Mouse (Mus musculus) spleen, embryonic (tissue): ENCODE data around the gene Hist1h4j.

Experiments
- CTCF ChIA-PET: fragments of 350-600 bp; sonication (Branson Sonifier 250); formaldehyde crosslinking; loops from one replicate; lab custom pipeline; 2022; lab: Charles Lee

Gene Hist1h4j

GRCm38 (mm10) chr13:21722993-21723836 lies 11.6 kb upstream of the Hist1h4j start:
- CTCF ChIA-PET = interaction anchor here (0.6 to 0.7 kb wide), 2 partner anchors 19 to 125 kb away, joined by 3 to 15 read pairs; no protein-coding TSS in a partner anchor

DNA sequence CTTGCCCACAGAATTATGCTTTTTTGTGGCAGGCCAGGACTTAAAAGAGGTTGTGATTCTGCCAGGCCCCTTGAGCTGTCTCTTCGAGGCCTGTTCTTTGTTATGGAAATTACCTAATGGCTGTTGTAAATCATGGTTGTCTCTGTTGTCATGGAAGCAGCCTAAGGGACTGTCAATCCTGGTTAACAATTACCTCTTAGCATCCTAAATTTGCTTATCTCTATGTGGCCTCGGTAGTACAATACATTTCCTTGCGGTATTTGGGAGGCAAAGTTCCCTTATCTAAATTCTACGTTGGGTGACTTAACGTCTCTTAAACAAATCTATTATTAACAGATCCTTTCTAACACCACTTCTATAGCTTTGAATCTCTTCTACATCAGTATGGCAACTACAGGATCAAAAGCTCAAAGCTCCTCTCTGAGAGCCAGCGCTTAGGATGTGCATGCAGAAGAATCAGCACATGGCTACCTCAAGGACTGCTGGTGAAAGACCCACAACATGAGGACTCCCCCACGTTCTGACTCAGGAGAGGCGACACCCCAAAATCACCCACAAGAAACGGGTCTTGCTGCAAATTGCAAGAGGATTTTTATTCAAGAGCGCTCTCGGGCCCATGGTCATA lies 6.8 kb upstream of the Hist1h4j start:
- CTCF ChIA-PET = interaction anchor here (1.0 kb wide), 1 partner anchor 9 kb away, joined by 4 read pairs; no protein-coding TSS in a partner anchor

DNA sequence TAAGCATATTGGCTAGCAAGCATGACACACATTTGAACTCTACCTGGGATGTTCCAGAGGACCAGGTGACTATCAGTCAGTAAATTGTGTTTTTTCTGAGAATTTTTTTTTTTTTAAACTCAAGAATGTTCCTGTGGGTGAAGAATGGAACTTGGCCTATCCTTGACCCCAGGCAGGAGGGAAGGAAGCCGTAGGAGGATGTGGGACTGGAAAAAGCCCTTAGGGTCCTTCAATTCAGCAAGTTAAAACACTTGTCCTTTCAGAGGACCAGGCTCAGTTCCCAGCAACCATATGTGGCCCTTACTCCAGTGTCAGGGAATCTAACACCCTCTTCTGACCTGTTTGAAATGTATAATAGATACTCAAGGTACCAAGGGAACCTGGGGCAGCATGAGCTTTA lies 5.3 kb upstream of the Hist1h4j start:
- CTCF ChIA-PET = no interaction called here

- CTCF ChIA-PET = interaction anchor here (0.7 kb wide), 1 partner anchor 532 kb away, joined by 3 read pairs; no protein-coding TSS in a partner anchor
Observed at GRCm38 (mm10) chr13:21733466-21733865, 1.4 kb upstream of the Hist1h4j start.

DNA sequence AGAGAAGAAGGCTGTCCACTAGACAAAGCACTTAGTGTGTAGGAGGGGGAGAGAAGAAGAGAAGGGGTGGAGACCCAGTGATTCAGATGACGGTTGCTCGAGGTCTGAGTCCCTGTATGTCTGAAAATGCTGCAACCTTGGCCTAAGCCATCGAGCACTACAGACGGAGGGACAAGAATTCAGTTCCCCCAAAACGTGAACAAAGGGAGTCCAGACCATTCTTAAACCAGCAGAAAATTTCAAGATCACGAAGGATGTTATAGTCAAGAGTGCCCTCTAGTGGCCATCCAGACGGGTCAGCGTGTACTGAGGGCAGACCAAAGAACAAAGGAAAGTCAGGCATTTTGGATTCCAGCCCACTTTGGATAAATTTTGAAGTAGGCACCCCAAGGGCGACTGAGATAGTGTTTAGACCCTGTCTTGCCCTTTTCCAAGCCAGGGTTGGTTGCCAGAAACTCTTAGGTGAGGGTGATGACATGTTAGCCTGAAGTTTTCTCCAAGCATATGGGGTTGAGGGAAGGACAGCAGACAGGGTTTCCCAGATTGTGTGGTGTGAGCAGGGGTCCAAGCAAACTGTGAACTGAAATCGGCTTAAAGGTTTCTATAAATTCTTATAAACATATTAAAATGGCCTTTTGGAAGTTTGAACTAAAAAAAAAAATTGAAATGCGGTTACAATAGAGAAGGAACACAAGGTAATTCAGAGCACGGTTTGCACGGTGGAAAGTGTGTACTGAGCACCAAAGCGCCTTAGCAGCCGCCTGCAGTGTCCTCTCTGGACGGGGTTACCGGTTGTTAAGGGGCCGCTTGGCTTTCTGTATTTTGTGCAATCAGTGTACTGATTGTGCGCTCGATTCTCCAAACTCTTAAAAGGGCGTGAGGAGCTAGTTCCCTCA lies 606 bp upstream of the Hist1h4j start:
- CTCF ChIA-PET = interaction anchor here (0.7 kb wide), 1 partner anchor 532 kb away, joined by 3 read pairs; no protein-coding TSS in a partner anchor

GRCm38 (mm10) chr13:21745006-21745405 lies 10.1 kb downstream of the Hist1h4j start:
- CTCF ChIA-PET = no interaction called here

- CTCF ChIA-PET = interaction anchor here (0.6 to 1.7 kb wide), 7 partner anchors 10 to 349 kb away, joined by 3 to 8 read pairs (median 4); partner anchors contain the start of gene Hist1h4j
Observed at GRCm38 (mm10) chr13:21749387-21750158, 14.7 kb downstream of the Hist1h4j start.

DNA sequence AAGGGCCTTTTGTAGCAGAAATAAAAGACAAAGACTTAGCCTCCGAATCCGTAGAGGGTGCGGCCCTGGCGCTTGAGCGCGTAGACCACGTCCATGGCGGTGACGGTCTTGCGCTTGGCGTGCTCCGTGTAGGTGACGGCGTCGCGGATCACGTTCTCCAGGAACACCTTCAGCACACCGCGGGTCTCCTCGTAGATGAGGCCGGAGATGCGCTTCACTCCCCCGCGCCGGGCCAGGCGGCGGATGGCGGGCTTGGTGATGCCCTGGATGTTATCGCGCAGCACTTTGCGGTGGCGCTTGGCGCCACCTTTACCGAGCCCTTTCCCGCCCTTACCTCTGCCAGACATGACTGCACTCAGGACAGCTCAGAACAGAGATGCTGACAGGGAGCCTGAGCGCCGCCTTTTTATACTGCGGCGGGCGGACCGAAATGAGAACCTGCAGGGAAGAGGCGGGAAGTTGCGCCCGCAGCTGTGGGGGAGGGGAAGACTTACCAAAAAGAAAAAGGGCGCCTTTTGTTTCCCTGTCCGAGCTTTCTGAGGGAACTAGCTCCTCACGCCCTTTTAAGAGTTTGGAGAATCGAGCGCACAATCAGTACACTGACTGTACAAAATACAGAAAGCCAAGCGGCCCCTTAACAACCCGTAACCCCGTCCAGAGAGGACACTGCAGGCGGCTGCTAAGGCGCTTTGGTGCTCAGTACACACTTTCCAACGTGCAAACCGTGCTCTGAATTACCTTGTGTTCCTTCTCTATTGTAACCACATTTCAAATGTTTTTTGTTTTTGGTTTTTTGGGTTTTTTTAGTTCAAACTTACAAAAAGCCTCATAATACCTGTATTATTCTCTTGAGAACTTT lies 15.5 kb downstream of the Hist1h4j start, which contains the start of gene Hist1h4k:
Gene Hist1h4k, minus strand, starts transcription at position 347 of the 859 bp plus-strand sequence.
- CTCF ChIA-PET = interaction anchor here (0.6 to 1.7 kb wide), 7 partner anchors 11 to 350 kb away, joined by 3 to 8 read pairs (median 4); partner anchors contain the start of gene Hist1h4j

DNA sequence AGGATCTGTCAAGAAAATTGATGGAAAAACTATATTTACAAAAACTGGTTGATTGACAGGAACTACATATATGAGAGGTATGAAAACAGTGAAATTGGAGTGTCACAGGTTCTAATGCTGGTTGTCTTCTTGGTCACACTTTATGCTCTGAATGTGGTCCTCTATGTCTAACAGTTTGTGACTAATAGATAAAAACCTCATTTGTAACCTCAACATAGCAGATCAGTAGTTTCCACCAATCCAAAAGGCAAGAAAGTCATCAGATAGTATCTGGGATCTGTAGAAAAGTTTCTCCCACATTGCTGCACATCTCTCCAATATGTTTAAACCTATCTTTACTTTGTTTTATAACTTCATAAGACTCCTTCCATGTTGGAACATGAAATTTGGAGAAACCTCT lies 16.6 kb downstream of the Hist1h4j start:
- CTCF ChIA-PET = no interaction called here

DNA sequence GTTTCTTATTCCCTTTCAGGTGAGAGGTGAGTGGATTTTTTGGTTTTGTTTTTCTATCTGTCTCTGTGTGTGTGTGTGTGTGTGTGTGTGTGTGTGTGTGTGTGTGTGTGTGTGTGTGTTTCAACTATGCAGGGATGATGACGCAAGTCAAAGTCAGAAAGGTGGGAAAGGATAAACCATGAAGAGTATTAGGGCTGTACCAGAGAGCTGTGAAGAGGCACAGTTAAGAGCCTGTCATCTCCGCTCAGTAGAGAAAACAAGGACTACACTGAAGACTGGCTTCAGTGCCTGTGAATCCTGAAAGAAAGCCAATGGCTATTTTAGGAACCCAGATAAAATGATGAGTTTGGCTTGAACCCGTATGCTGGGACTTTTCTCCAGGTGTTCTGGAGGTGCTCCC lies 17.0 kb downstream of the Hist1h4j start:
- CTCF ChIA-PET = no interaction called here

- CTCF ChIA-PET = no interaction called here
Observed at GRCm38 (mm10) chr13:21752356-21752755, 17.5 kb downstream of the Hist1h4j start.

GRCm38 (mm10) chr13:21753051-21753523 lies 18.2 kb downstream of the Hist1h4j start:
- CTCF ChIA-PET = interaction anchor here (0.6 kb wide), 1 partner anchor 26 kb away, joined by 3 read pairs; no protein-coding TSS in a partner anchor

DNA sequence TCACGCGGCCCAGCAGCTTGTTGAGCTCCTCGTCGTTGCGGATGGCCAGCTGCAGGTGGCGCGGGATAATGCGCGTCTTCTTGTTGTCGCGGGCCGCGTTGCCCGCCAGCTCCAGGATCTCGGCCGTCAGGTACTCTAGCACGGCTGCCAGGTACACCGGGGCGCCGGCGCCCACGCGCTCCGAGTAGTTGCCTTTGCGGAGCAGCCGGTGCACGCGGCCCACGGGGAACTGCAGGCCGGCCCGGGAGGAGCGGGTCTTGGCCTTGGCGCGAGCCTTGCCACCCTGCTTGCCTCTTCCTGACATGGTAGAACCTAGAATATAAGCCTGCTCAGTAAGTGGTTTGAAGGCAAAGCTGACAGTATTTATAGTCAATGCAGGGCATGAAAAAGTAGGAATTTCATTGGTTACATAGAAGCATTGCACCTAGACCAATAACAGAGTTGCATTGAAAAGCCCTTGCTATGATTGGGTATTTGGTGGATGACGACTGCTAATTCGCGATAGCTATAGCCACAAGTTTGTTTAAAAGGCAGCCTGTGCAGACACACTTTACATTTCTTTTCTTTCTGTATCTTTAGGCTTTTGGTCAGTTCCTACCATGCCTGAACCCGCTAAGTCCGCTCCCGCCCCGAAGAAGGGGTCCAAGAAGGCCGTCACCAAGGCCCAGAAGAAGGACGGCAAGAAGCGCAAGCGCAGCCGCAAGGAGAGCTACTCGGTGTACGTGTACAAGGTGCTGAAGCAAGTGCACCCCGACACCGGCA lies 18.8 kb downstream of the Hist1h4j start, which contains the start of the genes Hist1h2ak and Hist1h2bn:
Gene Hist1h2ak, minus strand, starts transcription at position 304 of the 762 bp plus-strand sequence.
Gene Hist1h2bn, plus strand, starts transcription at position 600 of the 762 bp plus-strand sequence.
- CTCF ChIA-PET = interaction anchor here (0.6 kb wide), 2 partner anchors 25 kb away, joined by 3 read pairs; no protein-coding TSS in a partner anchor

GRCm38 (mm10) chr13:21754294-21755001 lies 19.6 kb downstream of the Hist1h4j start:
- CTCF ChIA-PET = interaction anchor here (0.6 kb wide), 1 partner anchor 24 kb away, joined by 3 read pairs; no protein-coding TSS in a partner anchor

GRCm38 (mm10) chr13:21755707-21756106 lies 20.8 kb downstream of the Hist1h4j start:
- CTCF ChIA-PET = interaction anchor here (0.7 kb wide), 1 partner anchor 28 kb away, joined by 3 read pairs; no protein-coding TSS in a partner anchor

DNA sequence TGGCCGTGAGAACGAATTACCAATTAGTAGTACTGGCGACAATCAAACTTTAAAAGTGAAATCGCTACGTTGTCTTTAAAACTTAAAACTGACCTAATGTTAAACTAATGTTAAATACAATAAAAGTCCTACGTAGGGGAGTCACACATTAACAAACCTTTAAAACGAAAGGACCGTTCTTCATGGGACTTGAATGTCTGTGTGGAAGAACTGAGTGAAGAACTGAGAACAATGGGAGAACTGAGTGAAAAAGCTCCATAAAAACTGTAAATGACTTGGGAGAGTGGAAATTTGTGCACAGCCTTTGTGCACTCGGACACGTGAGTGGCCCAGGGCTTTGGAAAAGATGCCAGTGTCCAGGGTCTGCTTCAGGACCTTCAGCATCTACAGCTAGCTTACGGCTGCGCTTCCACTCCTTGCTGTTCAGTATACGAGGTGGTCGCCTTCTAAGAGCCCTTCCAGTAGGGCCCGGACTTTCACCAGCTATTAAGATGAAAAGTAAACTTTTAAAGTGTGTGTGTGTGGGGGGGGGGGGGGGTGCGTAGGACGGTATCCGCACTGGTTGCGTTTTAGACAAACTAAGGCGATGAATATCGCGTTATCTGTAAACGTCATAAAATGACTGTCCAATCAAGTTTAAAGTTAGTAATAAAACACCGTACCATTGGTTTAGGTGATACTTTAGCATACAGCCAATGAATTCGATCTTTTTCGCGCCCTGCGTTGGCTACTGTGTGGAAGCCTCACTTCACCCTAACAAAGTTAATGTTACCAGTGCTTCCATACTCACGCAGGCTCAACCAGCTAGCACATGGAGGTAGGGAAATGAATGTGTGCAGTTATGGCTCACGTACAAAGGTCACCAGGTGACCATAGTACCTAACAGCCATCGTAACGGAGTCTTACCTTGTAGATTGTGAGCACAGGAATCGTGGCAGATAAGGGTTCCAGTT lies 44.2 kb downstream of the Hist1h4j start:
- CTCF ChIA-PET = interaction anchor here (0.6 to 0.7 kb wide), 3 partner anchors 25 to 1773 kb away, joined by 3 to 4 read pairs (median 3); partner anchors contain the start of genes Hist1h2bn and Hist1h4f
